Mouse (Mus musculus): Measurements from ENCODE around the gene Actrt1. TPM values are rescaled to one million over a fixed set of nuclear protein-coding genes. Genes with fewer than 3 reads are reported as not detected.

The Actrt1 gene
- total RNA-seq (2014; fragmentation: Nextera tagmentation) = not detected in 2 replicates
- total RNA-seq (2017) = not detected in 2 replicates

DNA sequence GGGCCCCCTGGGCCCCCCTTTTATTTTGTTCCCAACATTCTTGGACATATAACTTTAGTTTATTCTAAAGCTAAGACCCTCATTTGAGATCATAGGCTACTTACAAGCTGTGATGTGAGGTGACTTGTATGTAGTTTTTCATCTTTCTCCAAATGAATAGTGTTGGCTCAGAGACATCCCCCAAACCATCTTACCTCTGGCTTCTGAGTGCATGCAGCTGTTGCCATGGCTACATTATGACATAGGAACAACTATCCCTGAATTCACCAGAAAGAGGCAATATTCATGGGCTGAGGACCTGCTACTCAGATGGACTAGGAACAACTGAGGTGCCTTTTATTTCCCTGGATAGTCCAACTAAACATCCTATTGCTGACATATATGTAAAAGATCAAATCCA is at the start of gene Actrt1:
Actrt1 (plus strand) TSS at position 301 of the 400 bp plus-strand sequence.
- no peak for ATAC-seq (replicated peaks; ENCODE audit: poor library complexity, severe bottlenecking)

DNA sequence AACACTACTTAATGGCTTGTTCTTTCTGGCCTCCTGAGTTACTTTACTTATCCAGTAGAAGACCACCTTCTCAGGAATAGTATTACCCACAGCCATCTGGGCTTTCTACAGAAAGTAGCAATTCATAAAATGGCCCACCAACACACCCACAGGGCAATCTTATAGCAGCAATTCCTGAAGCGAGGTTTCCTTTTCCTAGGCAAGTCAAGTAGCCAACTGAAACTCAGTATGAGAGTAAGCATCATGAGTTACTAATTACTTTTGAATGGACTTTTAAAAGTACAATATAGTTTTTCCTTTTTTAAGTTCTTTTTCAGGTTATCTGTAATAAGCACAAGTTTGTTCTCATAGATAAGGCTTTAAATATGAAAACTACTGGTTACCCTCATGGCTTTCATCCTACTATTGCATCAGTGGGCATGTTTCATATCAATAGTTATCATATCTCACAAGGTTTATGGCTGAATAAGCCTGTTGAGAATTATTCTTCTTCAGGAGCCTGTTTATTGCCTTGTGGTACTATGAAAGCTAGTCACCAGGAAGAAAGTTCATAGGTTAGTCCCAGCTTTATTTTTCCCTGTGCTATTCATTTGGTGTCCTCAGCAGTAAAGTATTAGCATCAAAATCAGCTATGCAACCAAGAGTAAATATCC is 2.8 kb downstream of the Actrt1 start:
- ATAC-seq (replicated peaks; ENCODE audit: poor library complexity, severe bottlenecking) = no peak
